Mouse (Mus musculus) kidney, adult 2 months (tissue): Measurements from ENCODE around the gene Scgb2b3.

Experiments
- CTCF ChIP-seq: fragments of 200-500 bp; conservative IDR thresholded peaks from 2 replicates; pipeline ENCODE4 v1.5.1; 2011; ENCODE audit warnings: low read depth, mild to moderate bottlenecking, control low read depth, low read length, moderate library complexity, mixed read lengths; ENCODE audit not compliant: insufficient read depth, insufficient read length
- POLR2A ChIP-seq: fragments of 200-500 bp; IDR thresholded peaks from one replicate; pipeline ENCODE4 v1.6.1; 2011; ENCODE audit warnings: low read depth, low read length, control low read depth

DNA sequence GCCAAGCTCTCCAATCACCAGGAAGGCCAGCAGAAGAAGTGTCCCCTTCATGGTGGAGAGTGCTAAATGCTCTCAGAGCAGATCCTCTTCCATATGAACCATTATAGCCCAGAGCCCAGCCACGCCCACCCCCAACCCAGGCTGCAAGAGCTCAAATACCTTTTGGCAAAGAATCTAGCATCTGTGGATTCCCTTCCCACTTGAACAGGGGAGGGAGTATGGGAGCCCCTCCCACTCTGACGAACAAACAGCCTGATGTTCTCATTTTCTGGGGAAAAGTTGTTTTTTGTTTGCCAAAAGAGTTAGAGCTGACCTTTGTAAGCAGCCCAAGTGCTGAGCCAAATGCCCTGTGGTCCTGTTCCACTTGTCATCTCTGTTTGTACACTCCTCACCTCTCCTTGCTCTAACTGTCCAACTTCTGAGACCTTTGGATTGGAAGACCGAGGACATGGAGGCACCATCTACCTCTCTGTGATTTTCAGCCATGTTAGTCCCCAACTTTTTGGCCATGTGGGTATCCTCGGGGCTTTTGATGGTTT, at the start of gene Scgb2b3:
- TF ChIP-seq CTCF (no peak), POLR2A (no peak)
